Mouse (Mus musculus): ENCODE results near the gene Apol9b. TPM values are rescaled to one million over a fixed set of nuclear protein-coding genes. Genes with fewer than 3 reads are reported as not detected.

The Apol9b gene
- 0.11 and 0.23 TPM in 2 replicates for polyA plus RNA-seq (2012)

GRCm38 (mm10) chr15:77728739-77729138, at the start of gene Apol9b:
Gene Apol9b (plus strand): TSS chr15:77729039.

GRCm38 (mm10) chr15:77698656-77699055, 30.2 kb upstream of the Apol9b start, which contains the start of gene Apol7e:
Gene Apol7e (plus strand): TSS chr15:77698857.

GRCm38 (mm10) chr15:77756848-77757247, 28.0 kb downstream of the Apol9b start, which contains the start of gene Apol8:
Gene Apol8 (minus strand): TSS chr15:77757003.

Other genes starting within 250 kb of the Apol9b start
- gene Apol11a, start 220.8 kb upstream of the Apol9b start, polyA plus RNA-seq (2012), result 0.05 TPM in 1 of 2 replicates, not detected in the other
- gene Apol7c, start 195.7 kb upstream of the Apol9b start, polyA plus RNA-seq (2012), result 0.09 TPM in 1 of 2 replicates, not detected in the other
- gene 1700025B11Rik, start 167.1 kb upstream of the Apol9b start, polyA plus RNA-seq (2012), result not detected in 2 replicates
- gene Apol10b, start 132.9 kb upstream of the Apol9b start, polyA plus RNA-seq (2012), result not detected in 2 replicates
- gene Gm36245, start 129.8 kb upstream of the Apol9b start, polyA plus RNA-seq (2012), result not detected in 2 replicates
- 0.13 and 0.17 TPM in 2 replicates for gene Apol11b, start 85.8 kb upstream of the Apol9b start, polyA plus RNA-seq (2012)
- gene Apol7e, start 30.2 kb upstream of the Apol9b start, polyA plus RNA-seq (2012), result 0.08 and 0.22 TPM in 2 replicates
- gene Apol8, start 28.0 kb downstream of the Apol9b start, polyA plus RNA-seq (2012), result 1.3 and 1.9 TPM in 2 replicates
- gene Myh9, start 113.1 kb downstream of the Apol9b start, polyA plus RNA-seq (2012), result 294 and 404 TPM in 2 replicates
- 277 and 324 TPM in 2 replicates for gene Txn2, start 200.0 kb downstream of the Apol9b start, polyA plus RNA-seq (2012)
- 8.3 and 8.8 TPM in 2 replicates for gene Foxred2, start 227.7 kb downstream of the Apol9b start, polyA plus RNA-seq (2012)
- 40.6 and 44.4 TPM in 2 replicates for gene Eif3d, start 241.8 kb downstream of the Apol9b start, polyA plus RNA-seq (2012)